Mouse (Mus musculus) inflammation-experienced regulatory T-cells (primary cell): Measurements from ENCODE around the gene Olfr733. TPM values are rescaled to one million over a fixed set of nuclear protein-coding genes. Genes with fewer than 3 reads are reported as not detected.

Experiments
- polyA plus RNA-seq, 2 experiments: library from polyadenylated mRNA; unstranded; fragments of 100-300 nt; shearing (Covaris generic); gene quantifications; one replicate each; pipeline ENCODE4 v1.2.1; 2017

Olfr733 gene
- polyA plus RNA-seq, result under 1 TPM in 1 of 2 experiments, not detected in 1; 0.22 TPM

DNA sequence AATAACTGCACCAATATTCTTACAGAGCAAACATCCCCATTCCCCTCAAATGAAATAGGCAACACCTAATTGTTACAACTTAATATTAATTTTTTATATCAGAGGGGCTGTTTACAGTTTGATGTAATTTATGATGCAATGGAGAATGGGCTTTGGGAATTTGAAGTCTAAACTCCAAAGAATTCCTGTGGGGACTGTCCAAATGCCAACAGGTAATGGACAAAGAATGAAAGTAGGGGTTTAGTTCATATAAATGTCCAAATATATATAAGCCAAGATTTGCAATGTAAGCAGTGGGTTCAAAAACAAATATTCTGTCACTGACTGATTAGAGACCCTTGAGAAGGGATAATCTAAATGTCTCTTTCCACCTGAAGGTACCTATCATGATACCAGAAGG is at the start of gene Olfr733:
Gene Olfr733, minus strand, starts transcription at position 101 of the 400 bp plus-strand sequence.

GRCm38 (mm10) chr14:50348796-50349195 is 47.5 kb upstream of the Olfr733 start, which contains the start of gene Olfr735:
Olfr735 (minus strand) TSS chr14:50348872.

GRCm38 (mm10) chr14:50326661-50327060 is 25.3 kb upstream of the Olfr733 start, which contains the start of gene Olfr734:
Olfr734 (minus strand) TSS chr14:50326761.

DNA sequence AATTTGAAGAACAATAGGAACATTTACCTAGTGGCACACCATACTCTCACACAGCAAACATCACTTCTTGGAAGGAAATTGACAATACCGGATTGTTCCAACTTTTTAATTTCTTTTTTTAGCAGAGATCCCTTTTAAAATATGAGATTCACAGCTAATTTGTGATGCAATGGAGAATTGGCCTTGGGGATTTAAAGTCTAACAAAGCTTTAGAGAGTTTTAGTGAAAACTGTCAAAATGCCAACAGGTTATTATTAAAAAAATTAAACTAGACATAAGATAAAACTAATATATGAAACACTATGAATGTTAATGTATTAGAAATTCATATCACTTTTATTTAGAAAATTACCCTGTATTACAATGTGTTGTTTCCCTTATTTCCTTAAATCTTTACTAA is 17.2 kb downstream of the Olfr733 start, which contains the start of gene Olfr732:
Gene Olfr732, minus strand, starts transcription at position 101 of the 400 bp plus-strand sequence.

Other genes with a start within 250 kb of the Olfr733 start
- under 1 TPM; 0.22 to 0.37 TPM for gene Olfr726, start 210.6 kb downstream of the Olfr733 start, polyA plus RNA-seq
- gene Olfr727, start 178.3 kb downstream of the Olfr733 start, polyA plus RNA-seq, result under 1 TPM in 1 of 2 experiments, not detected in 1; 0.89 TPM
- under 1 TPM in 1 of 2 experiments, not detected in 1; 0.42 TPM for gene Olfr728, start 158.8 kb downstream of the Olfr733 start, polyA plus RNA-seq
- gene Olfr729, start 148.6 kb downstream of the Olfr733 start, polyA plus RNA-seq, result under 1 TPM; 0.08 to 0.43 TPM
- gene Olfr730, start 113.3 kb downstream of the Olfr733 start, polyA plus RNA-seq, result not detected
- under 1 TPM; 0.10 to 0.11 TPM for gene Olfr731, start 59.7 kb downstream of the Olfr733 start, polyA plus RNA-seq
- gene Olfr732, start 17.3 kb downstream of the Olfr733 start, polyA plus RNA-seq, result under 1 TPM; 0.17 to 0.23 TPM
- under 1 TPM in 1 of 2 experiments, not detected in 1; 0.04 TPM for gene Olfr734, start 25.2 kb upstream of the Olfr733 start, polyA plus RNA-seq
- not detected for gene Olfr735, start 47.4 kb upstream of the Olfr733 start, polyA plus RNA-seq
- not detected for gene Tlr11, start 56.4 kb upstream of the Olfr733 start, polyA plus RNA-seq
- gene Olfr736, start 79.6 kb upstream of the Olfr733 start, polyA plus RNA-seq, result under 1 TPM in 1 of 2 experiments, not detected in 1; 0.12 TPM
- not detected for gene Olfr738, start 106.0 kb upstream of the Olfr733 start, polyA plus RNA-seq
- not detected for gene Olfr739, start 117.1 kb upstream of the Olfr733 start, polyA plus RNA-seq
- not detected for gene Olfr740, start 144.0 kb upstream of the Olfr733 start, polyA plus RNA-seq
- not detected for gene Olfr741, start 171.2 kb upstream of the Olfr733 start, polyA plus RNA-seq
- gene Olfr742, start 202.1 kb upstream of the Olfr733 start, polyA plus RNA-seq, result not detected
- under 1 TPM in 1 of 2 experiments, not detected in 1; 0.27 TPM for gene Olfr743, start 220.3 kb upstream of the Olfr733 start, polyA plus RNA-seq